Mouse (Mus musculus): ENCODE results near the gene Dus1l. TPM values are rescaled to one million over a fixed set of nuclear protein-coding genes. Genes with fewer than 3 reads are reported as not detected.
"Not testable (repeated sequence)": the region's sequence is repeated elsewhere in the genome, so short reads cannot be mapped to it uniquely, and the experiment has no call there.

The Dus1l gene
- total RNA-seq (2022), result 10 to 100 TPM; 25.9 to 32.7 (median 27.6) TPM

GRCm38 (mm10) chr11:120795756-120796613 is at the start of gene Dus1l:
TSS of gene Dus1l (minus strand) at chr11:120796403.
- peak; percentile 97 for DNase-seq (ENCODE audit: low spot score)

DNA sequence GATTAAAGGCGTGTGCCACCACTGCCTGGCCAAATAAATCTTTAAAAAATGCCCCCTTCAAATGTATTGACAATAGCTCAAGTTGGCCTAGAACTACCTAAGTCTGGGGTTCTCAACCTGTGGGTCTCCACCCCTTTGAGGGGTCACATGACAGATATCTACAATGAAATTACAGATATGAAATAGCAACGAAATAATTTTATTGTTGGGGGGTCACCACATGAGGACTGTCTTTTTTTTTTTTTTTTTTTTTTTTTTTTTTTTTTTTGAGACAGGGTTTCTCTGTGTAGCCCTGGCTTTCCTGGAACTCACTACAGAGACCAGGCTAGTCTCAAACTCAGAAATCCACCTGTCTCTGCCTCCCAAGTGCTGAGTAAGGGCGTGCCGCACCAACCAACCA is 48.1 kb upstream of the Dus1l start:
- no peak for DNase-seq (ENCODE audit: low spot score)

DNA sequence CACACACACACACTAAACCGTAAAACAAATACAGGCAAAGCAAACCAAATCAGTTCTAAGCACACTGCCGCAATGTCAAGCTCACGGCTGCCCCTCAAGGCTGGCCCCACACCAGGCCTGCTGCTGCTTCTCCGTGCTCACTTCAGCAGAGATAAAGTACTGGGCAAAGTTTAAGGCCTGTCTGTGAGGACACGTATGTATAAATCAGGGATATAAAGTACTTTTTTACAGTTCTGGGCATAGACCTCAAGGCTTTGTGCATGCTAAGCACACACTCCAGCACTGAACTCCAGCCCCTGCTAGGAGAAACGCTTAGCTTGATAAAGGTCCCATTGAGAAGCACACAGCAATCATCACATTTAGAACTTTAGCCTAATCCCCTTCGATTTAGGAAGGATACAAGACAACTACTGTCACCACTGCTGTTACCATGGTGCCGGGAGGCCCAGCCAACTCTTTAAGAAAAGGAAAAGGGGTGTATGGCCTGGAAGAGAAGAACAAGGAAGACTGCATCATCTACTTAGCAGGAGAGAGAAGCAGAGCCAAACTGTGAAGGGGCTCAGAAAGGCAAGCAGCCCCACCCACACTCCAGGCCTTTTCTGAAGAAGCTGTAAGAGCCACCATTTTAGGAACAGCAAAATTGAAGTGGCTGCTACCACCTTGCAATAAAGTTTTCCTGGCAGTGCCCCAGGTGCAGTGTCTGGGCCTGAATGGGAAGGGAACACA is 37.5 kb upstream of the Dus1l start:
- no peak for DNase-seq (ENCODE audit: low spot score)

GRCm38 (mm10) chr11:120832962-120833361 is 36.8 kb upstream of the Dus1l start:
- DNase-seq (ENCODE audit: low spot score), result not testable (repeated sequence)

DNA sequence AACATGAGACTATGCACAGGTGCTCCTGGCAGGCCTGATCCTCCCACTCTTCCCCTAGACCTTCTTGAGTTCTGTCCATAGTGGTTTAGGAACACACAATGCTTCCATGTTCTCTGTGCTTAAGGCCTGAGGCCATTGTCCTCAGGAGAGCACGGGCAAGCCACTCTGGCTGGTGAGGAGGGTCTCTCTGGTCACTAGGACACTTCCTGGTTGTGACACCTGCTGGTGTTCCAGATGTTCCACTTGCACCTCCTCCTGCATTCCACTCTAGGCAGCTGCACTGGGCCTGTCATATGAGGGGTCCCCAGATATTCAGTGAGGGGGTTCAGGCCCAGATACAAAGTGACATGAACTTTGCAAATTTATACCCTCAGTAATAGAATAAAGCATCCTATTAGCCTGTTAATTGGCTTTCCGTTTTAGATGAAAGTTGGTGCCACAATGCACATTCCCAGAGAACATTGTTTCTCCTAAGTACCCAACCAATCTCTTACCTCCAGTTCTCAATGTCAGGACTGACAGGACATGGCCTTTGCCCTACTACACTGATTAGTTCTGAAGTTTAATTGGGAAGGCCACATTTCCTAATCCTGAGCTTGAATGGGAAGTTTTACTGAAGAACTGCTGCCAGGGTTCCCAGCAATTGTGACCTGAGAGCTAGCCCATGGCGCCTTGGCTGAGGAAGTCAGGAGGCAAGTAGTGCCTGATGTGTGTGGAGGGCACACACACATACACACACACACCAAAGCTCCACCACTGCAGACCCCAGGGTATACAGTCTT is 35.6 kb upstream of the Dus1l start:
- no peak for DNase-seq (ENCODE audit: low spot score)

GRCm38 (mm10) chr11:120830686-120831085 is 34.5 kb upstream of the Dus1l start:
- no peak for DNase-seq (ENCODE audit: low spot score)

- no peak for DNase-seq (ENCODE audit: low spot score)
Measured at GRCm38 (mm10) chr11:120829757-120830532, 33.7 kb upstream of the Dus1l start.

GRCm38 (mm10) chr11:120828416-120828815 is 32.2 kb upstream of the Dus1l start:
- no peak for DNase-seq (ENCODE audit: low spot score)

DNA sequence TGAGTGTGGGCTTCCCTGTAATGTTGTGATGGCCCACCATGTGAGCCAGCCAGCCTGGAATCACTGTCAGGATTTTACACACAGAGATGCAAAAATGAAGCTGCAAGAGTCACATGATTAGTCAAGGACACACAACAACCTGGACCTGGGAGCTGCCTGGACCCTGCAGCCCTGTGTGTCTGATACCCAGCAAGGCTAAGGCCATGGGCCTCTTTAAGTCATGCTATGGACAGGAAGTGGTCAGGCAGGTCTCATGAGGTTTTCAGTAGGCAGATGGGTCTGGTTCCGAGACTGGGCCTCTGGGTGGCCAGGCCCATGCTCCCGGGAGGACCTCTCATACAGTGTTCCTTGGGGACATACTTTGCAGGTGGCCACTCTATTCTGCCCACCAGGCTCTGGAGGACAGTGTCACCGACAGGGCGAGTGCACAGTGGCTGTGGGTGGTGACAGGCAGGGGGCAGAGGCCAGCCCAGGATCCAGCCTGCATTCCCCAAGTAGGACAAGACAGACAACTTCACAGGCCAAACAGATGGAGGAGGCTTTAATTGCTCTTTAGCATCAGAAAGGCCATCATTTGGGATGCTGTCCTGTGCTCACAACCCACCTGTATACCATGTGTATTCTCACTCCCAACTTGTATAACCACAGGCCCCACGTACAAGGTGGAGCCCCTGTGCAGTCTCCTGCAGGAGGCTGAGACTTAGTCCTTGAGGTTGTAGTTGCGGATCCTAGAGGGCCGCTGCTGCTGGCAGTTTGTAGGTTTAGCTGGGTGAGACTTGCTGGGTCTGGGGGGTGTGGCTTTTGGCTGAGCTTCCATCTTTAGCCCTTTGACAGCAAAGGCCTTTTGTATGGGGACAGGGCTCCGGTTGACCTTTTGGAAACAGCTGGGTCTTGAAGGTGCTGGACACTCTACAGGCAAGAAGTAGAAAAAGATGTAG is 30.1 kb upstream of the Dus1l start:
- no peak for DNase-seq (ENCODE audit: low spot score)

DNA sequence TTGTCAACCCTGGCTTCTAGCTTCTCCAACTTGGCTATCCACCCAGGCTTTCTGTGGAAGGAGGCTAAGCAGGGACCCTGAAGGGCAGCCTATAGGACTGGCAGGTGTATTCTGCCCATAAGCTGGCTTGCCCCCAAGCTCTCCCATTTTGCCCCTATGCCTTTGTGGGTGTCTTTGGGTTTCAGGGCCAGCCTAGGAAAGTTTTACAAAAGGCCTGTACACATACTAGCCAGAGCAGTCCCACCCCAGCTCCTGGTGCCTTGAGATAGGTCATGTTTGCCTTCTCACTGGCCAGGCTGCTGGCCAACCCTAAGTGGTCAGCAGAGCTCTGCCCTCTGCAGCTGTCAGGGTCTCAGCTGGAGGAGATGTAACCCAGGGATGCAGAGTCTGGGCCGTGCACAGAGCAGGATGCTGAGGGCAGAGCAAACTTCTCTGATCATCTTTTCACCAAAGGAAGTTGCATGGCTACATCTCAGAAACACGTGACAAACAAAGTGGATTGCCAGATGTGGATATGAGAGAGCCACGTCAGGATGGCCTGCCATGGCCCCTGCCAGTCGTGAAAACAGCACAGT is 29.2 kb upstream of the Dus1l start:
- no peak for DNase-seq (ENCODE audit: low spot score)

GRCm38 (mm10) chr11:120824787-120825288 is 28.6 kb upstream of the Dus1l start:
- no peak for DNase-seq (ENCODE audit: low spot score)

GRCm38 (mm10) chr11:120823956-120824786 is 28.0 kb upstream of the Dus1l start, which contains the start of gene Fasn:
TSS of gene Fasn (minus strand) at chr11:120824547.
- peak; percentile 92 for DNase-seq (ENCODE audit: low spot score)

GRCm38 (mm10) chr11:120823551-120823947 is 27.3 kb upstream of the Dus1l start:
- peak; percentile 9 for DNase-seq (ENCODE audit: low spot score)

- no peak for DNase-seq (ENCODE audit: low spot score)
Measured at GRCm38 (mm10) chr11:120822831-120823550, 26.8 kb upstream of the Dus1l start.

GRCm38 (mm10) chr11:120822321-120822720 is 26.1 kb upstream of the Dus1l start:
- no peak for DNase-seq (ENCODE audit: low spot score)

DNA sequence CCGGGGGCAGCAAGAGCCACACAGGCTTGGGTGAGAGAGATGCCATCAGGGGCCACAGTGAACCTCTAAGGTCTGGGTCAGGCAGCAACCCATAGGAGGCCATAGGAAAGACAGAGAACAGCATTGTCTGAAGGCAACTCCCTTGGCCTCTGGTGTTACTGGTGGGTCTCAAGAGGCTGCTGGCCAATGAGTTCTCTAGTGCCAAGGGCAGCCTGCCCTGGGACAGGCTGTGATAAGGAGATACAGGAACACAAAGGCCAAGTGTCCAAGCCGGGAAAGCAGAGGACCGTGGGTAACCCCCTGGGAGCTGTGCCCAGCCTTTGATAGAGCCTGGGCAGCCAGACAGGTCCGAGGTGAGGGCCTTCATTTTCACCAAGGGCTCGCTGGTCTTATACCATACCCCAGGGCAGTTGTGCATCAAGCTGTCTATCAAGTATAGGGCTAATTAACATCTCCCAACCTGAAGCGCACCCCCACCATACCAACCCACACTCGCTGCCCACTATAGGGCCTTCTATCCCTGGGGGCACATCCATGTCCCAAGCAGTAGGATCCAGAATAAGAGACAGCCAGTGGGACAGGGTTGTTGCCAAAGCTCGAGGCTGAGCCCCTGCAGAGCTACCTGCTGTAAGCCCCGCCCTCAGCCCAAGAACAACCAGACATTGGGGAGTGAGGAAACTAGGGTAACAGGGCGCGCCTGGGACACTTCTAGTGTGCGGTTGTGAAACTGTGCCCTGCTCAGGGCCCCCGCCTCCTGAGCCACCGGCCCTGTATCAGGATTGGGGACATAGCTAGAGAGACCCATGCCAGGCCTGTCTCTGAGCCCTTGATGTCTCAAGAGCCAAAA is 25.1 kb upstream of the Dus1l start:
- DNase-seq (ENCODE audit: low spot score), result no peak

DNA sequence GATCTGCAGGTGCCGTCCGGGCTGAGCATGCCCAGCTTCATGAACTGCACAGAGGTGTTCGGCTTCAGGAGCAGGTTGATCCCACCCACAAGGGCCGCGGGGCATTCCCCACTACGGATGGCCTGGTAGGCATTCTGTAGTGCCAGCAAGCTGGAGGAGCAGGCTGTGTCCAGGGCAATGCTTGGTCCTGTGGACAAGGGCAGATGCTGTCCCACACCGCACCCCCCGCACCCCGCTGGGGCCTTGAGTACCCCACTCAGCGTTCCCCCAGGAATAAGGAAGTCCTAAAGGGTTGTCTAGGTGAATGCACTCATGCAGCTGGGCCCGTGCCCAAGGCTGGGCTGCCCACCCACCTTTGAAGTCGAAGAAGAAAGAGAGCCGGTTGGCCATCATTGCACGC is 24.3 kb upstream of the Dus1l start:
- DNase-seq (ENCODE audit: low spot score), result no peak
